Mouse (Mus musculus): Measurements from ENCODE around the gene Kcnk3. TPM values are rescaled to one million over a fixed set of nuclear protein-coding genes. Genes with fewer than 3 reads are reported as not detected.

Gene Kcnk3
- polyA plus RNA-seq, 1 experiment, result 0.95 TPM

DNA sequence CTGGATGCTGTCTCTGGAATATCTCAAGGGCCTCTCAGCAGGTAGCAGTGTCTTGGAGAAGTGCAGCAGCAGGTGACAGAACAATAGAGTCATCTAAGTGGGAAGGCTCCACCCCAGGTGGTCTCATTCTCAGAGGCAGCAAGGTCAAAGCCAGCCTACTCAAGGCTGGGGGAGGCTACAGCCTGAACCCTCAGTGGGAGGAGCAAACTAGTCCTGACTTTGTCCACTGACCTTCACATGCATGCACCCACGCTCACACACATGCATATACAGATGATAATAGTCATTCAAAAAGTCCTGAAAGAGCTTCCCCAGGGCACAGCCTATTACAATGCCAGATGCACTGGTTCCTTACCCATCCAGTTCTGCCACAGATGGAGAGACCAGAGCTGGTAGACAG is 72.3 kb downstream of the Kcnk3 start:
- H3K27ac ChIP-seq (ENCODE audit: control insufficient read depth, insufficient read depth, low read depth, low read length), result no peak overlapping the region
- H3K4me1 ChIP-seq (ENCODE audit: control insufficient read depth, insufficient read depth, low read length), result no peaks in the 10 kb centered on the region
- H3K27me3 ChIP-seq (ENCODE audit: control insufficient read depth, insufficient read depth, low read length), result no peaks in the 10 kb centered on the region
- H3K36me3 ChIP-seq (ENCODE audit: control insufficient read depth, insufficient read depth, low read length), result peaks cover 5% of the 10 kb centered on the region
- no peak for TF ChIP-seq CTCF (IDR thresholded peaks at IDR 0.05; ENCODE audit: control insufficient read depth, insufficient read depth, insufficient replicate concordance, low read depth, low read length)
- TF ChIP-seq POLR2A (IDR thresholded peaks at IDR 0.05; ENCODE audit: control insufficient read depth, low read depth, low read length), result no peak
- no peak overlapping the region for H3K4me3 ChIP-seq (ENCODE audit: control insufficient read depth, low read depth, low read length)

DNA sequence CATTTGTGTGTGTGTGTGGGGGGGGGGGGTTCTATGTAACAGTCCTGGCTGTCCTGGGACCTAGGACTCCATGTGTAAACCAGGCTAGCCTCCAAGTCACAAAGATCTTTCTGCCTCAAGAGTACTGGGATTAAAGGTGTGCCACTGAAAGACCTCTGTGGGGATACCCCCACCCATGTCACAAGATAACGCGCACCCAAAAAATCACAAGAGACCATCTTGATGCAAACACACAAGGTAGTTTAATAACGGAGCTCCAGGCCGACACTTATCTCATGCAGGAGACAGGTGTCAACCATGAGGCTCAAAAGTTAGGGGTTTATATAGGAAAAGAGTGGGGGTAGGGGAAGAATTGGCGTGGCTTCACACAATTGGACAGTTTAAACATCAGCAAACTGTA is 72.8 kb downstream of the Kcnk3 start:
- H3K36me3 ChIP-seq (ENCODE audit: control insufficient read depth, insufficient read depth, low read length), result peaks cover 3% of the 10 kb centered on the region; the same call in 1 of the 2 replicates
- no peaks in the 10 kb centered on the region for H3K4me1 ChIP-seq (ENCODE audit: control insufficient read depth, insufficient read depth, low read length)
- H3K4me3 ChIP-seq (ENCODE audit: control insufficient read depth, low read depth, low read length), result no peak overlapping the region
- H3K27me3 ChIP-seq (ENCODE audit: control insufficient read depth, insufficient read depth, low read length), result no peaks in the 10 kb centered on the region
- TF ChIP-seq CTCF (IDR thresholded peaks at IDR 0.05; ENCODE audit: control insufficient read depth, insufficient read depth, insufficient replicate concordance, low read depth, low read length) (no peak), POLR2A (IDR thresholded peaks at IDR 0.05; ENCODE audit: control insufficient read depth, low read depth, low read length) (no peak)
- H3K27ac ChIP-seq (ENCODE audit: control insufficient read depth, insufficient read depth, low read depth, low read length), result no peak overlapping the region

DNA sequence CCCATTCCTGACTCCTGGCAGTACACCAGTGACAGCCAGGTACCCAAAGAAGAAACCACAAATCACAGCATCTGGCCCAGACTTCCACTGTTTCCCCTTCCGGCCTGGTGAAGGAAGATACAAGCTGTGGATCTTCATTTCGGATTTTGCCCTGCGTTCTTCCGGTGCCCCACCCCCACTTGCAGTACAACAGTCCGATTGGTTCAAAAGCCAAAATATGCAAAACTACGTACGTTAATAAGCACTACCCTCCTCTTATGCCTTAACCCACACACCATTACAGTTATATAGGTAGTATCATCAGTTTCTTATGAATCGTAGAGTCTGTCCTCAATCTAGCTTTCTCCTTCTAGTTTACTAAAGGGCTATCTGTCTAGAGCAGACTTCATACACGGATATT is 77.4 kb downstream of the Kcnk3 start:
- peaks cover 9% of the 10 kb centered on the region for H3K4me1 ChIP-seq (ENCODE audit: control insufficient read depth, insufficient read depth, low read length)
- H3K36me3 ChIP-seq (ENCODE audit: control insufficient read depth, insufficient read depth, low read length), result no peaks in the 10 kb centered on the region
- no peak for TF ChIP-seq CTCF (IDR thresholded peaks at IDR 0.05; ENCODE audit: control insufficient read depth, insufficient read depth, insufficient replicate concordance, low read depth, low read length)
- TF ChIP-seq POLR2A (IDR thresholded peaks at IDR 0.05; ENCODE audit: control insufficient read depth, low read depth, low read length), result no peak
- no peak overlapping the region for H3K27ac ChIP-seq (ENCODE audit: control insufficient read depth, insufficient read depth, low read depth, low read length)
- no peaks in the 10 kb centered on the region for H3K27me3 ChIP-seq (ENCODE audit: control insufficient read depth, insufficient read depth, low read length)
- no peak overlapping the region for H3K4me3 ChIP-seq (ENCODE audit: control insufficient read depth, low read depth, low read length)

- H3K27me3 ChIP-seq (ENCODE audit: control insufficient read depth, insufficient read depth, low read length), result no peaks in the 10 kb centered on the region
- no peaks in the 10 kb centered on the region for H3K36me3 ChIP-seq (ENCODE audit: control insufficient read depth, insufficient read depth, low read length)
- peaks cover 9% of the 10 kb centered on the region for H3K4me1 ChIP-seq (ENCODE audit: control insufficient read depth, insufficient read depth, low read length)
- H3K4me3 ChIP-seq (ENCODE audit: control insufficient read depth, low read depth, low read length), result peak overlapping the region; percentile 87
- TF ChIP-seq CTCF (IDR thresholded peaks at IDR 0.05; ENCODE audit: control insufficient read depth, insufficient read depth, insufficient replicate concordance, low read depth, low read length) (no peak), POLR2A (IDR thresholded peaks at IDR 0.05; ENCODE audit: control insufficient read depth, low read depth, low read length) (no peak)
- peak overlapping the region; percentile 82 for H3K27ac ChIP-seq (ENCODE audit: control insufficient read depth, insufficient read depth, low read depth, low read length)
These were observed 78.0 kb downstream of the Kcnk3 start for GRCm38 (mm10) chr5:30665968-30666367.

GRCm38 (mm10) chr5:30666391-30667195 is 78.6 kb downstream of the Kcnk3 start, which contains the start of gene Cenpa:
Cenpa (plus strand) TSS chr5:30666777.
- no peaks in the 10 kb centered on the region for H3K27me3 ChIP-seq (ENCODE audit: control insufficient read depth, insufficient read depth, low read length)
- peaks cover 9% of the 10 kb centered on the region for H3K4me1 ChIP-seq (ENCODE audit: control insufficient read depth, insufficient read depth, low read length)
- H3K4me3 ChIP-seq (ENCODE audit: control insufficient read depth, low read depth, low read length), result peak within 1 kb of the TSS; percentile 87
- peak; percentile 25; the same call in 1 of the 2 replicates for TF ChIP-seq POLR2A (IDR thresholded peaks at IDR 0.05; ENCODE audit: control insufficient read depth, low read depth, low read length)
- TF ChIP-seq CTCF (IDR thresholded peaks at IDR 0.05; ENCODE audit: control insufficient read depth, insufficient read depth, insufficient replicate concordance, low read depth, low read length), result no peak
- H3K27ac ChIP-seq (ENCODE audit: control insufficient read depth, insufficient read depth, low read depth, low read length), result peak within 1 kb of the TSS; percentile 82
- no peaks in the 10 kb centered on the region for H3K36me3 ChIP-seq (ENCODE audit: control insufficient read depth, insufficient read depth, low read length)

DNA sequence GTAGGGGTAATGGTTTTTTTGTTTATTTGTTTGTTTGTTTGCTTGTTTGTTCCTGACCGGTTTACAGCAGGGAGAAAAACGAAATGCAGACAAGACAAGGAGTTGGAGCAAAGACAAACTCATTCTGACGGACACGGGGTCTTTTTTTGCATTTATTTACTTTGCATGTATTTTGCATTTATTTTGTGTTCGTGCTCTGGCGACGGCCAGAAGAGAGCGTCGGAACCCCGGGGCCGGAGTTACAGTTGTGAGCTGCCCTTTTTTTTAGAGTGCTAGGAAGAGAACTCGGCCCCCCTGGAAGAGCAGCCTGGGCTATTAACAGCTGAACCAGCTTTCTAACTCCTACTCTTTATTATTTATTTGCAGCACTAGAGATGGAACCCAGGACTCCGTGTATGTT is 79.2 kb downstream of the Kcnk3 start:
- peaks cover 9% of the 10 kb centered on the region for H3K4me1 ChIP-seq (ENCODE audit: control insufficient read depth, insufficient read depth, low read length)
- no peak overlapping the region for H3K27ac ChIP-seq (ENCODE audit: control insufficient read depth, insufficient read depth, low read depth, low read length)
- TF ChIP-seq POLR2A (IDR thresholded peaks at IDR 0.05; ENCODE audit: control insufficient read depth, low read depth, low read length) (no peak), CTCF (IDR thresholded peaks at IDR 0.05; ENCODE audit: control insufficient read depth, insufficient read depth, insufficient replicate concordance, low read depth, low read length) (no peak)
- peak overlapping the region; percentile 87 for H3K4me3 ChIP-seq (ENCODE audit: control insufficient read depth, low read depth, low read length)
- H3K27me3 ChIP-seq (ENCODE audit: control insufficient read depth, insufficient read depth, low read length), result no peaks in the 10 kb centered on the region
- H3K36me3 ChIP-seq (ENCODE audit: control insufficient read depth, insufficient read depth, low read length), result no peaks in the 10 kb centered on the region

DNA sequence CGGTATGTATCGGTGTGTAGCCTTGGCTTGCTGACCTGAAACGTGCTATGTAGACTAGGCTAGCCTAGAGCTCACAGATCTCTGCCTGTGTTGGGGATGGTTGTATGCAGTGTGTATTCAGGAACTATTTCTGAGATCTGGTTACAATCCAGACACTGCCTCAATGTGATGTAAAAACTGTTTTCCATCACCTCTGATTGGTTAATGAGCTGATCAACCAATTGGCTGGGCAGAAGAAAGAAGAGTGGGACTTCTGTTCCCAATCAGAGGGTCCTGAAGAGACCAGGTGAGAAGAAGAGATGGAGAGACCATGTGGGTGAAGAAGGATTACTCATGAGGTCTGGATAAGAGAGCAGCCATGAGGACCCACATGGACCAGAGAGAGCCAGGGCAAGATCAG is 79.7 kb downstream of the Kcnk3 start:
- TF ChIP-seq CTCF (IDR thresholded peaks at IDR 0.05; ENCODE audit: control insufficient read depth, insufficient read depth, insufficient replicate concordance, low read depth, low read length), result no peak
- TF ChIP-seq POLR2A (IDR thresholded peaks at IDR 0.05; ENCODE audit: control insufficient read depth, low read depth, low read length), result no peak
- peaks cover 9% of the 10 kb centered on the region for H3K4me1 ChIP-seq (ENCODE audit: control insufficient read depth, insufficient read depth, low read length)
- H3K36me3 ChIP-seq (ENCODE audit: control insufficient read depth, insufficient read depth, low read length), result no peaks in the 10 kb centered on the region
- no peaks in the 10 kb centered on the region for H3K27me3 ChIP-seq (ENCODE audit: control insufficient read depth, insufficient read depth, low read length)
- no peak overlapping the region for H3K4me3 ChIP-seq (ENCODE audit: control insufficient read depth, low read depth, low read length)
- no peak overlapping the region for H3K27ac ChIP-seq (ENCODE audit: control insufficient read depth, insufficient read depth, low read depth, low read length)
